Mouse (Mus musculus) liver, postnatal 0 days (tissue): ENCODE results near the gene Saxo1.

ENCODE experiments used
- CTCF ChIP-seq: sonication (generic); IDR thresholded peaks from 2 replicates; pipeline ENCODE4 v1.5.1; 2016; ENCODE audit warnings: antibody characterized with exemption, low read depth
- EP300 ChIP-seq: IDR thresholded peaks from 2 replicates; pipeline ENCODE4 v1.6.1; 2016; ENCODE audit warnings: antibody characterized with exemption, low read depth, mild to moderate bottlenecking

GRCm38 (mm10) chr4:86504656-86505055 lies 53.5 kb downstream of the Saxo1 start:
- TF ChIP-seq EP300 (no peak), CTCF (no peak)
